Mouse (Mus musculus) cortical plate, adult 2 months (tissue): ENCODE results near the gene Gjb2.

ENCODE experiments used
- CTCF ChIP-seq: fragments of 200-500 bp; IDR thresholded peaks from 2 replicates; pipeline ENCODE4 v1.5.1; 2011; ENCODE audit warnings: mild to moderate bottlenecking, control low read depth, low read length; ENCODE audit not compliant: insufficient read depth; ENCODE audit errors: extremely low read depth
- POLR2A ChIP-seq: fragments of 200-500 bp; IDR thresholded peaks from 2 replicates; pipeline ENCODE4 v1.6.1; 2011; ENCODE audit warnings: mild to moderate bottlenecking, low read length, control low read depth; ENCODE audit not compliant: insufficient read depth; ENCODE audit errors: extremely low read depth

GRCm38 (mm10) chr14:57089107-57089506 is 15.4 kb downstream of the Gjb2 start:
- no peak for TF ChIP-seq CTCF
- no peak for TF ChIP-seq POLR2A
